Mouse (Mus musculus) liver, embryonic 12.5 days (tissue): ENCODE data around the gene Asb10. TPM values are rescaled to one million over a fixed set of nuclear protein-coding genes. Genes with fewer than 3 reads are reported as not detected.

Experiments used
- ATAC-seq: fragments of 200-750 bp; cut with Nextera tagmentation; 2 replicates; pipeline ENCODE4 v1.8.0; 2017; ENCODE audit warnings: moderate number of reproducible peaks, mild to moderate bottlenecking, moderate library complexity
- H3K27ac ChIP-seq: fragments of 300-500 bp; sonication (generic); 2 replicates; pipeline ENCODE4 v1.5.1; 2016; ENCODE audit warnings: mild to moderate bottlenecking
- H3K27me3 ChIP-seq: fragments of 300-500 bp; sonication (generic); replicated peaks from 2 replicates; pipeline ENCODE4 v1.6.1; 2016; ENCODE audit warnings: mild to moderate bottlenecking, moderate library complexity
- H3K36me3 ChIP-seq: fragments of 300-500 bp; sonication (generic); 2 replicates; pipeline ENCODE4 v1.6.1; 2016; ENCODE audit warnings: mild to moderate bottlenecking, moderate library complexity
- H3K4me1 ChIP-seq: fragments of 300-500 bp; sonication (generic); 2 replicates; pipeline ENCODE4 v1.6.1; 2016
- H3K4me2 ChIP-seq: fragments of 300-500 bp; sonication (generic); 2 replicates; pipeline ENCODE4 v1.6.1; 2016; ENCODE audit warnings: mild to moderate bottlenecking, moderate library complexity
- H3K4me3 ChIP-seq: fragments of 300-500 bp; sonication (generic); 2 replicates; pipeline ENCODE4 v1.5.1; 2016; ENCODE audit warnings: mild to moderate bottlenecking, moderate library complexity
- H3K9ac ChIP-seq: fragments of 300-500 bp; sonication (generic); 2 replicates; pipeline ENCODE4 v1.6.1; 2016; ENCODE audit warnings: mild to moderate bottlenecking, moderate library complexity
- H3K9me3 ChIP-seq: fragments of 300-500 bp; sonication (generic); replicated peaks from 2 replicates; pipeline ENCODE4 v1.6.1; 2016; ENCODE audit warnings: mild to moderate bottlenecking, moderate library complexity
- WGBS: fragments of 180-500 bp; shearing (Covaris S2); methylation state at CpG from one replicate; pipeline ENCODE4 v1.1.7; 2016; ENCODE audit not compliant: insufficient replicate concordance; 5-methylcytosine and 5-hydroxymethylcytosine counted together
- polyA plus RNA-seq: library from polyadenylated mRNA; unstranded; fragments of >200 nt; fragmentation: Nextera tagmentation; extraction: Ambion mirVana; gene quantifications from 2 replicates; pipeline ENCODE4 v1.2.1, GENCODE M21; 2016

Asb10 gene
- polyA plus RNA-seq, 1 experiment from 2014 or later, result not detected

DNA sequence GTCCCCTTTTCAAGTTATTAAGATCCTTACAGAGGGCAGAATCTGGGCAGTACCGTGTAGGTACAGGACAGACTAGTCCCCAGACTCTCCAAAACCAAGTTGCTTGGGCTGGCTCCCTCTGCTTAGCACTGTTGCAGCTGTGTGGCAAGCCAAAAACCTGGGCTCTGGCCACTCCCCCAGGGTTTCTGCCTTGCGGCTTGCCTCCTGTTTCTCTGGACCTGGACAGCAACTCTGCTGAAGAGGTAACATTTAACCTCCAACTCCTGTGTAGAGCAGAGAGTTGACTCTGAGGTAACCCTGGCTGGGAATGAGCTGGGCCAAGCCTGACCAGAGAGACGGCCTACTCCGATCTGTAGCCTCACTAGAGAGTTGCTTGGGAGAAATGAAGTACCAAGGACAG lies 38.0 kb downstream of the Asb10 start:
- WGBS, result 75% methylated on average over 4 of the region's 4 CpGs
- H3K9me3 ChIP-seq, result no peaks in the 10 kb centered on the region
- no peak for ATAC-seq
- H3K4me1 ChIP-seq, result peaks cover 21% of the 10 kb centered on the region
- no peak overlapping the region for H3K27ac ChIP-seq
- peaks cover 28% of the 10 kb centered on the region for H3K27me3 ChIP-seq
- no peak overlapping the region for H3K9ac ChIP-seq
- no peak overlapping the region for H3K4me3 ChIP-seq
- H3K4me2 ChIP-seq, result no peak overlapping the region
- peaks cover 46% of the 10 kb centered on the region for H3K36me3 ChIP-seq

DNA sequence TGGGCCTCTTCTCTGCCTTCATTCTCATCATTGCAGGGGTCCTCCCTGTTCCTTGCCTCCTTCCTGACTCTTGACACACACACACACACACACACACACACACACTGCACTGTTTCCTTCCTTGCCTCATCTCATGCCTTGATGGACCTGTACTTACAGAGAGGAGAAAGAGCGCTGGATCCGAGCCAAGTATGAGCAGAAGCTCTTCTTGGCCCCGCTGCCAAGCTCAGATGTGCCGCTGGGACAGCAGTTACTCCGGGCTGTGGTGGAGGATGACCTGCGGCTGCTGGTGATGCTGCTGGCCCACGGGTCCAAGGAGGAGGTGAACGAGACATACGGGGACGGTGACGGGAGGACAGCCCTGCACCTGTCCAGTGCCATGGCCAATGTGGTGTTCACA lies 39.9 kb downstream of the Asb10 start:
- Histone ChIP-seq H3K9me3 (no peaks in the 10 kb centered on the region), H3K9ac (no peak overlapping the region), H3K4me3 (no peak overlapping the region), H3K4me2 (no peak overlapping the region), H3K4me1 (peaks cover 18% of the 10 kb centered on the region), H3K27ac (no peak overlapping the region), H3K27me3 (peaks cover 22% of the 10 kb centered on the region), H3K36me3 (peaks cover 65% of the 10 kb centered on the region)
- no peak for ATAC-seq
- 92% methylated on average over 11 of the region's 11 CpGs for WGBS

DNA sequence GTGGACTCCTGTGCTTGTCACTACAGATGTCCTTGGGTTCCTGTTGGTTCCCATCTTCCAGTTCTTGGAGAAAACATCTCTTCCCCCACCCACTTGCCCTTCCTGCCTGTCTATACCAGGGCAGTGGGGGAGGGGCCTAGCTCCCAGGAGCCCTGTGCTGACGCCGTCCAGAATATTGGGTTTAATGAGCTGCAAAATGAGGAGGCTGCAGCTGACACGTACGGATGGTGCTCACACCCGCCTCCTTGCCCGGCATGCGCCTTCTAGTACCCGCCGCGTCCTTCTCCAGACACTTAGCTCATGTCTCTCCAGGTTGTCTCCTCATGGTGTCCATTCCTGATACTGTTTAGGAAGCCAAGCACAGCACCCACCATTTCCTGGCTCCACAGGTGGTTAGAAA lies 41.7 kb downstream of the Asb10 start:
- H3K4me3 ChIP-seq, result no peak overlapping the region
- H3K4me1 ChIP-seq, result peaks cover under 1% of the 10 kb centered on the region; the same call in 1 of the 2 replicates
- H3K27ac ChIP-seq, result no peak overlapping the region
- peaks cover 82% of the 10 kb centered on the region for H3K36me3 ChIP-seq
- ATAC-seq, result no peak
- no peak overlapping the region for H3K4me2 ChIP-seq
- H3K9ac ChIP-seq, result no peak overlapping the region
- H3K9me3 ChIP-seq, result no peaks in the 10 kb centered on the region
- H3K27me3 ChIP-seq, result peaks cover 5% of the 10 kb centered on the region; the same call in 1 of the 2 replicates
- WGBS, result 84% methylated on average over 10 of the region's 10 CpGs

- no peaks in the 10 kb centered on the region for H3K4me1 ChIP-seq
- no peak for ATAC-seq
- peaks cover 98% of the 10 kb centered on the region for H3K36me3 ChIP-seq
- no peak overlapping the region for H3K9ac ChIP-seq
- H3K4me3 ChIP-seq, result no peak overlapping the region
- H3K27ac ChIP-seq, result no peak overlapping the region
- 83% methylated on average over 12 of the region's 12 CpGs for WGBS
- no peaks in the 10 kb centered on the region for H3K9me3 ChIP-seq
- H3K27me3 ChIP-seq, result no peaks in the 10 kb centered on the region
- no peak overlapping the region for H3K4me2 ChIP-seq
Measured at GRCm38 (mm10) chr5:24497526-24497925, 43.3 kb downstream of the Asb10 start.

DNA sequence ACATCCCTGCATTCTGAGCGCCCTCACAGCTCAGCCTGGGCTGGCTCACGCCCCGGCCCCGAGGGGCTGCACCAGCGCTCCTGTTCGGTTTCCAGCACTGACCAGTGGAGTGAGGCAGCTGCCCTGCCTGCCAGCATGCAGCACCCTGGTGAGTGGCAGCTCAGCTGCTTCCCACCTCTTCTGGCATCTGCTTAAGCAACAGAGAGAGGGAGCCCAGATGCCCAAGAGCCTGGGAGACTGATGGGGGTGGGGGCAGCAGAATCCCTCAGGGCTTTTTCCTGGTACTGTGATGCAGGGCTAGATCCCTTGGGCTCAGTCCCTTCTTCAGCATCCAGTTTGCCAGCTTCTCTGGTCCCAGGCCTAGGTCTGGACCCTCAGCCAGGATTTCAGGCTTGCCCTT lies 44.0 kb downstream of the Asb10 start:
- no peaks in the 10 kb centered on the region for H3K27me3 ChIP-seq

GRCm38 (mm10) chr5:24495019-24495418 lies 45.8 kb downstream of the Asb10 start:
- Histone ChIP-seq H3K27ac (no peak overlapping the region), H3K4me1 (no peaks in the 10 kb centered on the region), H3K36me3 (peaks cover 100% of the 10 kb centered on the region), H3K4me2 (no peak overlapping the region), H3K27me3 (no peaks in the 10 kb centered on the region), H3K9ac (no peak overlapping the region), H3K4me3 (no peak overlapping the region), H3K9me3 (no peaks in the 10 kb centered on the region)
- no peak for ATAC-seq
- 87% methylated on average over 15 of the region's 15 CpGs for WGBS

More for the DNA sequence above, 44.0 kb downstream of the Asb10 start:
- Histone ChIP-seq H3K4me2 (no peak overlapping the region), H3K4me3 (no peak overlapping the region), H3K4me1 (no peaks in the 10 kb centered on the region), H3K9me3 (no peaks in the 10 kb centered on the region), H3K27ac (no peak overlapping the region), H3K9ac (no peak overlapping the region), H3K36me3 (peaks cover 100% of the 10 kb centered on the region)
- WGBS, result 82% methylated on average over 6 of the region's 6 CpGs
- ATAC-seq, result no peak

DNA sequence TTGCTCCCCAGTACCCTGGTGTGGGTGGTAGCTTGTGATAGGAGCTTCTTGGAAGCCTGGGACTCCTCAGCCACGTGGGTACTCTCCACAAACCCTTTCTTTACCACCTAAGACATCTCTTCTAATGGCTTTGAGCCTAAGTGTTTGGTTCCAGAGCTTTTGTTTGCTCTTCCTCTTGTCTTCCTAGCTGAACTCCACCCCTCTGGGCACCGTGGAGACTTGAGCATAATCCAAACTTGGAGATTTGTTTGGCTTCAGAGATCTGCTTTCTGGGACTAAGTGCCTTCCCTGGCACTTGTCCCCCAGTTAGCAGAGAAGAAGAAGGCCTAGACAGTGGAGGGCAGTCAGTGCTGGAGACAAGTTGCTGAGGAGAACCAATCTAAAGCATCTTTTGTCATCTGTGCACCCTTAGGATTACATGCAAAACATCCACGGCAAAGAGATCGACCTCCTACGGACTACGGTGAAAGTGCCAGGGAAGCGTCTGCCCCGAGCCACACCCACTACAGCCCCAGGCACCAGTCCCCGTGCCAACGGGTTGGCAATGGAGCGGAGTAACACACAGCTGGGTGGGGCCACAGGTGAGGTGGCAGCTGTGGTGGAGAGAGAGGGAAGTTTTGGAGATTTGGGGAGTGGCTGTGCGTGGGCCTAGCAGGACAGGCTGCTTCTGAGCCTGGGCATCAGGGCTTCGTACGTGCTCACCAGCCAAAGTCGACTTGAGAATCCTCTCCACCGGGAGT lies 48.1 kb downstream of the Asb10 start:
- ATAC-seq, result no peak
- H3K36me3 ChIP-seq, result peaks cover 100% of the 10 kb centered on the region
- no peaks in the 10 kb centered on the region for H3K27me3 ChIP-seq
- no peak overlapping the region for H3K4me2 ChIP-seq
- H3K9ac ChIP-seq, result no peak overlapping the region
- H3K27ac ChIP-seq, result no peak overlapping the region
- no peak overlapping the region for H3K4me3 ChIP-seq
- 85% methylated on average over 16 of the region's 16 CpGs for WGBS
- H3K9me3 ChIP-seq, result no peaks in the 10 kb centered on the region
- H3K4me1 ChIP-seq, result no peaks in the 10 kb centered on the region

- Histone ChIP-seq H3K4me2 (no peak overlapping the region), H3K4me3 (no peak overlapping the region), H3K4me1 (no peaks in the 10 kb centered on the region), H3K27me3 (no peaks in the 10 kb centered on the region), H3K9ac (no peak overlapping the region), H3K36me3 (peaks cover 93% of the 10 kb centered on the region), H3K27ac (no peak overlapping the region), H3K9me3 (no peaks in the 10 kb centered on the region)
- no peak for ATAC-seq
- WGBS, result 84% methylated on average over 14 of the region's 14 CpGs
Measured at GRCm38 (mm10) chr5:24490413-24490920, 50.3 kb downstream of the Asb10 start.

GRCm38 (mm10) chr5:24486738-24487137 lies 54.0 kb downstream of the Asb10 start:
- H3K9ac ChIP-seq, result no peak overlapping the region
- peaks cover 84% of the 10 kb centered on the region for H3K36me3 ChIP-seq
- ATAC-seq, result no peak
- no peak overlapping the region for H3K4me3 ChIP-seq
- H3K4me1 ChIP-seq, result peaks cover 24% of the 10 kb centered on the region
- WGBS, result 84% methylated on average over 5 of the region's 5 CpGs
- no peak overlapping the region for H3K27ac ChIP-seq
- no peaks in the 10 kb centered on the region for H3K27me3 ChIP-seq
- H3K4me2 ChIP-seq, result no peak overlapping the region
- no peaks in the 10 kb centered on the region for H3K9me3 ChIP-seq

- Histone ChIP-seq H3K36me3 (peaks cover 84% of the 10 kb centered on the region), H3K27ac (no peak overlapping the region), H3K9me3 (no peaks in the 10 kb centered on the region), H3K27me3 (no peaks in the 10 kb centered on the region), H3K4me1 (peaks cover 30% of the 10 kb centered on the region), H3K4me3 (no peak overlapping the region), H3K9ac (no peak overlapping the region), H3K4me2 (no peak overlapping the region)
- WGBS, result 10% methylated on average over 8 of the region's 8 CpGs
- no peak for ATAC-seq
Measured at GRCm38 (mm10) chr5:24486097-24486496, 54.7 kb downstream of the Asb10 start.

DNA sequence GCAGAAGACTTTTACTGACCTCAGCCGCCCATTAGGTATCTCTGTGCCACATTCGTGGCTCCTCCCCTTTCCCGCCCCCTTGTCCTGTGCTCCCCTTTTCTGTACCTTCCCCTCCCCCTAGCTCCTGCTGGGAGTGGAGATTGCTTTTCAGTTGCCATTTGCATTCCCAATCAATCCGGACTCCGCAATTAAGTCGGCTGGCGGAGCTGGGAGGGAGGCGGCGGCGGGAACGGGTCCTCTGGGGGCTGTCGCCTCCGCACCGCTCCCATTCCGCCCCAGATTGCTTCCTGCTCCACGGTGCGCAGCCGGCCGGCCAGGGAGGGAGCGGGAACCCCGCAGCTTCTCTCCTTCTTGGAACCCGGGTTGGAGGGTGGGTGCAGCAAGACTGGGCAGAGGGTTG lies 55.8 kb downstream of the Asb10 start:
- Histone ChIP-seq H3K4me2 (peak overlapping the region; percentile 52), H3K9ac (no peak overlapping the region), H3K27me3 (no peaks in the 10 kb centered on the region), H3K27ac (no peak overlapping the region), H3K36me3 (peaks cover 84% of the 10 kb centered on the region), H3K4me1 (peaks cover 37% of the 10 kb centered on the region), H3K4me3 (peak overlapping the region; percentile 24), H3K9me3 (no peaks in the 10 kb centered on the region)
- no peak for ATAC-seq
- 70% methylated on average over 22 of the region's 22 CpGs for WGBS

- ATAC-seq, result no peak; the same call in 1 of the 2 replicates
Measured at GRCm38 (mm10) chr5:24483326-24483725, 57.5 kb downstream of the Asb10 start.

More at GRCm38 (mm10) chr5:24483326-24483725, 57.5 kb downstream of the Asb10 start:
- peak overlapping the region; percentile 8 for H3K4me2 ChIP-seq
- H3K9ac ChIP-seq, result no peak overlapping the region; the same call in 1 of the 2 replicates
- H3K27me3 ChIP-seq, result no peaks in the 10 kb centered on the region
- no peaks in the 10 kb centered on the region for H3K9me3 ChIP-seq
- H3K4me1 ChIP-seq, result peaks cover 42% of the 10 kb centered on the region
- 36% methylated on average over 11 of the region's 11 CpGs for WGBS
- H3K4me3 ChIP-seq, result no peak overlapping the region
- peaks cover 84% of the 10 kb centered on the region for H3K36me3 ChIP-seq
- H3K27ac ChIP-seq, result peak overlapping the region; percentile 74
